In the genomic region with DNA sequence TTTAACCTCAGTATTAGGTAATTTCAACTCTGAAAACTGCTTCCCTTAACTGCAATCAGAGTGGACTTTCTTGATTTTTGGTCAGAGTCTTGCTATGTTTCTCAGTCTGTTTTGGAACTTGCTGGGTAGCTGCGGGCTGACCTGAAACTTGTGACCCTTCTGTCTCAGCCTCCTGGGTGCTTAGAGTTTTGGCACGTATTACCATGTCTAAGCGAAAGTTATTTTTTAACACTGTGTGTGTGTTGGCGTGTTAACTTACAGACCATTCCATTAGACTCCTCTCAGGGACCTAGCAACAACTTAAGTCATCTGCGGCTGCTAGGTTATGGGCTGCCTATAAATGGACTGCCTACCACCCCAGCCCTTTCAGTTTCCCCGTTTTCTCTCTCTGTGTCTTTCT, we compare ENCODE assay signal across 29 mouse cellular contexts. TPM values are rescaled to one million over a fixed set of nuclear protein-coding genes. Genes with fewer than 3 reads are reported as not detected.
"Had no signal": no experiment of that assay in that cellular context is flagged by ENCODE, and none has a peak within 500 bp of the region (broad histone marks: within the 10 kb centered on the region; RNA-seq: fewer than 3 reads in every experiment).

No protein-coding gene starts in this region.

- ATAC-seq: intestine, postnatal 0 days; liver, embryonic 12.5 days had no signal

- H3K27me3 ChIP-seq: liver, embryonic 12.5 days; liver, embryonic 15.5 days; lung, embryonic 15.5 days had no signal

- H3K4me2 ChIP-seq: liver, embryonic 12.5 days; liver, embryonic 15.5 days; lung, embryonic 15.5 days; midbrain, embryonic 11.5 days had no signal

- H3K4me1 ChIP-seq: liver, embryonic 12.5 days; liver, embryonic 15.5 days; lung, embryonic 15.5 days had no signal

- H3K9ac ChIP-seq: liver, embryonic 12.5 days; liver, embryonic 15.5 days; lung, embryonic 15.5 days had no signal

- DNase-seq: layer of hippocampus, postnatal 36 days; lung, postnatal 10 days; lung, postnatal 4 days; midbrain, embryonic 14.5 days; thymus, adult 18-20 months; thymus, postnatal 36 days had no signal

- H3K27ac ChIP-seq: left cerebral cortex, adult 2 months; liver, embryonic 12.5 days; liver, embryonic 15.5 days; lung, embryonic 15.5 days had no signal

- H3K9me3 ChIP-seq: liver, embryonic 15.5 days; lung, embryonic 15.5 days had no signal

- H3K4me3 ChIP-seq: left cerebral cortex, adult 2 months; liver, embryonic 12.5 days; liver, embryonic 15.5 days; lung, embryonic 15.5 days had no signal

- H3K36me3 ChIP-seq: liver, embryonic 12.5 days; liver, embryonic 15.5 days; lung, embryonic 15.5 days had no signal

RNA-seq across cellular contexts. Expression of a gene that starts 54.2 kb away (rescaled TPM):
- total RNA-seq: layer of hippocampus, adult 8-10 months; layer of hippocampus, postnatal 10 days; layer of hippocampus, postnatal 36 days; left cerebral cortex, adult 2 months; left cerebral cortex, postnatal 10 days; left cerebral cortex, postnatal 36 days; megakaryocyte progenitor cell, adult 5-6 weeks; megakaryocyte-erythroid progenitor cell, adult 5-6 weeks; midbrain, postnatal 0 days had no signal
- polyA plus RNA-seq: intestine, embryonic 14.5 days; intestine, postnatal 0 days; large intestine, adult 2 months; limb, embryonic 11.5 days; liver, embryonic 12.5 days; liver, embryonic 15.5 days; midbrain, embryonic 11.5 days; midbrain, embryonic 14.5 days; midbrain, postnatal 0 days; neural tube, embryonic 11.5 days; neural tube, embryonic 14.5 days; small intestine, adult 2 months; spleen, adult 2 months; stomach, embryonic 16.5 days; testis, adult 2 months; urinary bladder, adult 2 months had no signal
